Mouse (Mus musculus) liver, postnatal 0 days (tissue): ENCODE data around the gene Reg4.

Source experiments
- CTCF ChIP-seq: sonication (generic); IDR thresholded peaks from 2 replicates; pipeline ENCODE4 v1.5.1; 2016; ENCODE audit warnings: antibody characterized with exemption, low read depth
- EP300 ChIP-seq: IDR thresholded peaks from 2 replicates; pipeline ENCODE4 v1.6.1; 2016; ENCODE audit warnings: antibody characterized with exemption, low read depth, mild to moderate bottlenecking

DNA sequence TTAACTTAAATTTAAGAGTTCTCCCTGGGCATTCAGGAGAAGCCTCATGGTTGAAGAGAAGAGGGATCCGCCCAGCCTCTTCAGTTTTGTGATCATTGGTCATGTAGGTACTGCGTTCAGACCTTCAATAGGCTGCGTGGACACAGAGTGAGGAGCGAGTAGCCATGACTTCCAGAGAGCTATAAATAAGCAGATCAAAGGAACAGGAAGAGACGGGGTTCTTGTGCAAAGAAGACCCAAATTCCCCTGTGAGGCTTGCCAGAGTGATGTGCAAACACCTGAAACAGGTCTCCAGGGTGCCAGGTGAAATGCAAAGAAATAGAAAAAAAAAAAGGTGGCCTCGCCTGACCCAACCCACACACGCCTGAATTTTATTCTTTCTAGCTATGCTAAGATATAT is 8.0 kb downstream of the Reg4 start:
- no peak for TF ChIP-seq EP300
- TF ChIP-seq CTCF, result no peak
